Mouse (Mus musculus): Measurements from ENCODE around the gene Serpina3f.
"Not testable (repeated sequence)": the region's sequence is repeated elsewhere in the genome, so short reads cannot be mapped to it uniquely, and the experiment has no call there.

Gene Serpina3f

GRCm38 (mm10) chr12:104214445-104214753 lies at the start of gene Serpina3f:
Gene Serpina3f (plus strand): TSS chr12:104214544.
- no peak for DNase-seq (ENCODE audit: low spot score in 2 of 2)

DNA sequence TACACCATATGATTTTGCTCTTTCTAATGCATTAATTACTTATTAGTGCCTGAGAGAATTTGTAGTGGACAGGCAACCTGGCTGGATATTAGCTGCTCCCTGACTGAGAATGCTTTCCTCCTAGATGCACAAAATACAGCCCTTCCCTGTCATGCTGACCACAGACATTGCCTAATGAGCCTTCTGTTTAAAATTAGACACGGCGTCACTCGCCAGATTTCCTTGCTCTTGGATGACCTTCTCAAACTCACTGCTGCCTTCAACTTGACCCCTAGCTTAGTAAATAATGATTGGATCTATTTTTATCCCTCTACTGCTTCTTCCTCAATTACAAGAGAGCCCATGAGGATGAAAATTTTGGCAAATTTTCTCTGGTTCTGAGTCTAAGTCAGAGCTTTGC lies 39.6 kb upstream of the Serpina3f start:
- DNase-seq (ENCODE audit: low spot score in 2 of 2): no peak

- no peak for DNase-seq (ENCODE audit: low spot score in 2 of 2)
These were observed 38.7 kb upstream of the Serpina3f start for GRCm38 (mm10) chr12:104175636-104176035.

DNA sequence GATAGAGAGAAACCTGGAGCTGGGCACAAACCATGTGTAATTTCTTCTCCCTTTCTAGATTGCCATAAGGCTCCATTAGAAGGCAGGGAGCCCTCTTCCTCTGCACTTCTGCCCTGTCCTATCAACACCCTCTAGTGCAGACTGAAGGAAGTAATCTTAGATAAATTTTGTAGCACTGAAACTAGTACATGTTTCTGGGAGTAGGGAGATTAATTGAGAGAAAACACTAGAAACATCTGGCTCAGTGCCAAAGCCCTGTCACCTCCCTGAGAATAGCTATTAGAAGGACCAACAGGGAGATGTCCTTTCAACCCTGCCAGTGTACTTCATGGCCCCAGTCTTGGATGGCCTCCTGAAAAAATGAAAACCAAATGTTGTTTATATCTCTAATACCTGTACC lies 35.8 kb upstream of the Serpina3f start:
- no peak for DNase-seq (ENCODE audit: low spot score in 2 of 2)

- no peak for DNase-seq (ENCODE audit: low spot score in 2 of 2)
These were observed 35.4 kb upstream of the Serpina3f start for GRCm38 (mm10) chr12:104178987-104179386.

DNA sequence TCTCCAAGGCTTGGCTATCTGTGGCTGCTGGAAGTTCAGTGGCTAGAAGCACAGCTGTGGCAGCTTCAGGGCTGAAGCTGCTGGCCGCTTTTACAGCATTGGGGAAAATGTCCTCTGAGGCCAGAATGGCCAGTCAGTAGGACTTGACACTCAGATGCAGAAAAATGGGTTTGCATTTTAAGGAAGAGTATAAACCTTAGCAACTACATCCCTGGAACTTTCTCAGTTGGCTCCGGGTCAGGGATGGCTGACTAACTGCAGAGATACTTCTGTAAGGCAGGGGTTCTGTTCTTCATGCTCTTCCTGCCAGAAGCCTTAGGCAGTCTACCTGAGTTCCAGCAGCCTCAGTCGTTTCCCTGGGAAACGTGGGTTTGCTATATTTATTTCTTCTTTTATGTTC lies 29.3 kb upstream of the Serpina3f start:
- no peak for DNase-seq (ENCODE audit: low spot score in 2 of 2)

- DNase-seq (ENCODE audit: low spot score in 2 of 2): peak in 1 of 2 experiments; percentile 35
These were observed 28.2 kb upstream of the Serpina3f start for GRCm38 (mm10) chr12:104186041-104186581.

DNA sequence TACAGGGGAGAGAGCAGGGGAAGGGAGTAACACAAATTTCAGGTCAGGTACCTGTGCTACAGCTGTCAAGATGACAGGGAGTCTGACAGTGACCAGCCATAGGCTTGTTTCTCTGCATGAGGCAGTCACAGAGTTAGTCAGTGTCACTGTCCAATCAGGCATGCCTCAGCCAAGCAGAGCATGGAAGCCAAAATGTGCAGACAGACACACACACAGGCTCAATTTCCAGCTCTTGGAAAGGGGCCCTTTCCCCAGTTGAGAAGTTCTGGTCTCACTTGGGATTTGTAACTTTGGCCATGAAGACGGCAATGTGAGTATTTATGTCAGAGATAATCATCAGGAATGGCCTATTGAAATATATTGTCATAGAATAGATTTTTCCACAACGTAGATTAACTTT lies 25.1 kb upstream of the Serpina3f start:
- DNase-seq (ENCODE audit: low spot score in 2 of 2): no peak

GRCm38 (mm10) chr12:104190852-104191251 lies 23.5 kb upstream of the Serpina3f start:
- no peak for DNase-seq (ENCODE audit: low spot score in 2 of 2)

- DNase-seq (ENCODE audit: low spot score in 2 of 2): no peak
These were observed 5.2 kb upstream of the Serpina3f start for GRCm38 (mm10) chr12:104209149-104209548.

DNA sequence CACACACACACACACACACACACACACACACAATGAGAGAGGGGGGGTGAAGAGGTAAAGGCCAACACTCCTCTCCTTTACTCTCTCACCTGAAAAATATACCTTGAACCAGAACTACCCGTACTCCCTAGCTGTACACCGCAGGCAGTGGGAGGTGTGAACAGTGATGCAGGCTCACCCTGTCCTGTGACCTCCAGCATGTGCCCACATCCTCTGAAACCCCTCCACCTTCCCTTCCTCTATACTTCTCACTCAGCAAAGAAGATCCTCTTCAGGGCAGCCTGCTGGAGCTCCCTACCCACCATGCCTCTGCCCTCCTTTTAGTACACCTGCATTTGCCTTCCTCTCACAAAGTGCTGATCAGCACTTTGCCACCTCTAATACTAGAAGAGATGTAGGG lies 4.5 kb upstream of the Serpina3f start:
- DNase-seq (ENCODE audit: low spot score in 2 of 2): no peak

GRCm38 (mm10) chr12:104213689-104214444 lies 477 bp upstream of the Serpina3f start:
- DNase-seq (ENCODE audit: low spot score in 2 of 2): no peak

DNA sequence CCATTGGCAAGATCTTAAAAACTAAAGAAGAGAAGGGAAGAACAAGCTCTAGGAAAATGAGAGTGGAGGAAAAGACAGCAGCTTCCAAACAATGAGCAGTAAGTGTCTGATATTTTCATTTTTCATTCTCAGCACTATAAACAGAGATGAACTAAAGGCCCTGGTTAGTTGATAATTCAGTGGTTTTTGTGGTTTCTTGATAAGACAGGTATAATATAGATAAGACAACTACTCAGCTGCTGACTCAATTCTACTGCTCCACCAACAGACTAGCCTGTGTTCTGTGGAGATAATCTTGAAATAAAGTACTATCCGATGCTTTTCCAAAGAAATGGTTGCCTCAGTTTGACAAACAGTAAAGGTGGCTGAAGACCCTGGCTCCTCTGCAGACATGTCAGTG lies 905 bp downstream of the Serpina3f start:
- DNase-seq (ENCODE audit: low spot score in 2 of 2): no peak

- DNase-seq (ENCODE audit: low spot score in 2 of 2): no peak
These were observed 7.3 kb downstream of the Serpina3f start for GRCm38 (mm10) chr12:104221616-104222015.

DNA sequence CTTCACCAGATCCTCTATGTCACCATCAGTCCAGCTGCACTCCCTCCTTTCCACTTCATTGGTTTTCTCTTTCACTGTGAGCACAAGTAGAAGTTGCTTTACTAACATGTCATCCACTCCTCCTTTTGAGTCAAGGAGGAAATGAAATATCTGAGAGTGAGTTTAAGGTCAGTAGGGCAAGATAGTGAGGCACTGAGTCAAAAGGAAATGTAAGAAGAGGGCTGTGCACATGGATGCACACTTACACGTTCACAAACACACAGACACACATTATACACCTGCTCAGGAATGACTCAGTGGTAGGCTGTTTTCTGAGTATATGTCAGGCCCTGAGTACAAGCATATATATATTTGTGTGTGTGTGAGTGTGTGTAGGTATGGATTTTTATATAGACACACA lies 9.3 kb downstream of the Serpina3f start:
- DNase-seq (ENCODE audit: low spot score in 2 of 2): no peak

DNA sequence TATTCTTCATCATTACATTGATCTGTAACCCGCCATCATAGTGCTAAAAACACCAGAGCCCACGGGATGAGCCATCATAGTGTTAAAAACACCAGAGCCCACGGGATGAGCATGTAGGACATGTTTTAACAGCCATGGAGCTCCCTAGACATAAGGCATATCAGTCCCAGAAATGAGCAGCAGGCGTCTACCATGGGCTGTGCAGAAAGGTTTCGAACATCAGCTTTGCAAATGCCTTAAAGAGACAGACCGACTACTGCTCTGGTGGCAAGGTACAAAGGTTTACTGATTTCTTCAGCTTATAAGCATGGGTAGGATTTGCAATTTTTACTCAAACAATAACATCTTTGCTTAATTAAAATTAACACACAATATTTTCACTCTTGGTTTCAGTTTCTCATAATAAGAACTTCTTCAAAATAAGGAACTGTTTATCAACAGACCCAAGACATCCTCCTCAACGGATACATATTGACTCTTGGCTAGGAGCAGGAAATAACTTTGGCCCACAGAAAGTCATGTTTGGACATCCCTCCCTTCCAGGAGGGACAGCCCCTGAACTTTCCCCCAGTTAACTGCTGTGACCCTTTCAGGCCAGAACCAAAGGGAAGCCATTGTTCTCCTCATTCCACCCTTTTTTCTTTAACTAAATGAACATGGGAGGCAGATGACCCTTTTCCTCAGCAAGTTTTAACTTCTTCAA lies 10.4 kb downstream of the Serpina3f start:
- no peak for DNase-seq (ENCODE audit: low spot score in 2 of 2)

GRCm38 (mm10) chr12:104230762-104231161 lies 16.4 kb downstream of the Serpina3f start:
- no peak for DNase-seq (ENCODE audit: low spot score in 2 of 2)

DNA sequence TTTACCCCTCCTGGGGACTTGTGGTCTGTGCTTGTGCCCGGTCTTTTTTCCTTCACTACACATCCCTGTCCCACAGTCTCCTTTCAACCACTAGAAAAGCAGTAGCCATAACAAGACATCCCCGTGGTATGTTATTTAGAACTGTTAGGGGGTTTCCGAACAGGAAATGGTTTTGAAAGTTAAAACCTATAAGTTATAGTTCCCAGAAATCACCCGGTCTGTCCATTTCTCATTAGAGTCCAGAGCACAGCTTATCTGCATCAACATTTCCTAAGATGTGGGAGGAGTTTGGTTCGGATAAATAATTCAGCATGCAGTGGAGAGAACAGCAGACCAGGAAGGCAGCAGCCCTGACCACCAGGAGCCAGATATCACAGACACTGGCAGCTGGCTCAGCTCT lies 21.6 kb downstream of the Serpina3f start, which contains the start of gene Serpina3g:
Gene Serpina3g (plus strand): TSS at position 331 of the 400 bp plus-strand sequence.
- no peak for DNase-seq (ENCODE audit: low spot score in 2 of 2)

DNA sequence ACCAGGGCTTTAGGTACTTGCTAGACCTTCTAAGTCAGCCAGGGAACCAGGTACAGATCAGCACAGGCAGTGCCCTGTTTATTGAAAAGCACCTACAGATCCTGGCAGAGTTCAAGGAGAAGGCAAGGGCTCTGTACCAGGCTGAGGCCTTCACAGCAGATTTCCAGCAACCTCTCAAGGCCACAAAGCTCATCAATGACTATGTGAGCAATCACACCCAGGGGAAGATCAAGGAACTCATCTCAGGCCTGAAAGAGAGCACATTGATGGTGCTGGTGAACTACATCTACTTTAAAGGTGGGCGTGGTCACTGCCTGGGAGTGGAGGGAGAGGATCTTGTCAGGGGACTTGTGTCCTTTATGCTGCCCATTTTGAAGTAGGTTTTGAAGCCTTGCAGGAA lies 23.7 kb downstream of the Serpina3f start:
- not testable (repeated sequence) for DNase-seq (ENCODE audit: low spot score in 2 of 2)

GRCm38 (mm10) chr12:104243307-104243706 lies 29.0 kb downstream of the Serpina3f start:
- no peak for DNase-seq (ENCODE audit: low spot score in 2 of 2)

GRCm38 (mm10) chr12:104245092-104245491 lies 30.7 kb downstream of the Serpina3f start:
- peak; percentile 63 to 64 for DNase-seq (ENCODE audit: low spot score in 2 of 2)

GRCm38 (mm10) chr12:104245595-104245994 lies 31.3 kb downstream of the Serpina3f start:
- DNase-seq (ENCODE audit: low spot score in 2 of 2): peak; percentile 44 to 59

DNA sequence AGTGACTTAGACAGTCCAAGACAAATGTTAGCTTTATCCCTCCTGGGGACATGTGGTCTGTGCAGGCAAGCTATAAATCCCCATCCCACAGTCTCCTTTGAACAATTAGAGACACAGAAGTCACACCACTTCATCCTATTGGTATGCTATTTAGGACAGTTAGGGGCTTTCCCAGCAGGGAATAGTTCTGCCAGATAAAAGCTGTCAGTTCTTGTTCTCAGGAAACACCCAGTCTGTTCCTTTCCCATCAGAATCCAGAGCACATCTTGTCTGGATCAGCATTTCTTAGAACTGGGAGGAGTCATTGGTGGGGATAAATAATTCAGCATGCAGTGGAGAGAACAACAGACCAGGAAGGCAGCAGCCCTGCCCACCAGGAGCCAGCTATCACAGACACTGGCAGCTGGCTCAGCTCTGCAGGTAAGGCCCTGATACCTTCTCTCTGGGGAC lies 33.2 kb downstream of the Serpina3f start:
- DNase-seq (ENCODE audit: low spot score in 2 of 2): no peak

Measured in right cerebral cortex, postnatal 10 days (tissue).